In genomic region chr3:27155051-27155855, GRCm38 (mm10) we compare ENCODE assay signal across 9 mouse cellular contexts. TPM values are rescaled to one million over a fixed set of nuclear protein-coding genes. Genes with fewer than 3 reads are reported as not detected.
DNase-seq lines count a peak whose midpoint lies in the region; ATAC-seq and TF ChIP-seq lines count a peak whose summit lies in the region.
"Had no signal": no experiment of that assay in that cellular context is flagged by ENCODE, and none has a peak within 500 bp of the region (broad histone marks: within the 10 kb centered on the region; RNA-seq: fewer than 3 reads in every experiment).

No protein-coding gene starts in this region.

- no peak overlapping the region for H3K27ac ChIP-seq in midbrain, embryonic 16.5 days (ENCODE audit: low read length)

- H3K36me3 ChIP-seq in midbrain, embryonic 16.5 days (ENCODE audit: control insufficient read depth, insufficient read depth, low read length): no peaks in the 10 kb centered on the region

- TF ChIP-seq CTCF in lung, adult 2 months (IDR thresholded peaks at IDR 0.05; ENCODE audit: insufficient read depth, low read length): no peak

- H3K9ac ChIP-seq in midbrain, embryonic 16.5 days (ENCODE audit: low read depth, low read length): no peak overlapping the region

- DNase-seq in heart, adult 18-20 months: peak; percentile 11
- DNase-seq in heart, postnatal 25 days (ENCODE audit: low spot score): no peak
- DNase-seq in embryo, embryonic 10.5 days (ENCODE audit: low spot score): peak; percentile 71
- DNase-seq in kidney, adult 18-20 months: peak; percentile 67
- DNase-seq in lung, adult 2 months: peak; percentile 64
- DNase-seq in spleen, postnatal 14 days (ENCODE audit: low spot score in 2 of 2): no peak
- DNase-seq in adrenal gland, adult 18-20 months (ENCODE audit: low spot score in 2 of 2): no peak

- ATAC-seq in midbrain, embryonic 16.5 days: no peak

- peaks cover 2% of the 10 kb centered on the region; the same call in 1 of the 2 replicates for H3K4me1 ChIP-seq in lung, adult 2 months (ENCODE audit: control insufficient read depth, insufficient read depth, low read length)
- peaks cover 11% of the 10 kb centered on the region for H3K4me1 ChIP-seq in midbrain, embryonic 16.5 days (ENCODE audit: control insufficient read depth, insufficient read depth, low read length)

- no peak for TF ChIP-seq POLR2A in lung, adult 2 months (IDR thresholded peaks at IDR 0.05; ENCODE audit: borderline replicate concordance, extremely low read depth, low read depth, low read length)

- intact Hi-C loops in heart, postnatal 25 days (cut with DNase I): loop anchor here (2.0 kb wide), 1 partner anchor 26 kb away; no protein-coding TSS in a partner anchor

- no peak overlapping the region for H3K4me2 ChIP-seq in midbrain, embryonic 16.5 days (ENCODE audit: low read length)

- 36% methylated on average over 6 of the region's 6 CpGs for whole genome bisulfite sequencing in lung, adult 2 months
- 15% methylated on average over 6 of the region's 6 CpGs for WGBS in midbrain, embryonic 16.5 days

- no peak overlapping the region for H3K4me3 ChIP-seq in lung, adult 2 months (replicated peaks; ENCODE audit: extremely low read depth, low read depth, low read length)
- no peak overlapping the region for H3K4me3 ChIP-seq in midbrain, embryonic 16.5 days (ENCODE audit: low read depth, low read length)

- no peaks in the 10 kb centered on the region for H3K9me3 ChIP-seq in midbrain, embryonic 16.5 days (replicated peaks; ENCODE audit: control insufficient read depth, low read length, poor library complexity, severe bottlenecking)
- H3K9me3 ChIP-seq: limb, embryonic 13.5 days had no signal

- no peaks in the 10 kb centered on the region for H3K27me3 ChIP-seq in midbrain, embryonic 16.5 days (ENCODE audit: control insufficient read depth, insufficient read depth, low read depth, low read length)
- H3K27me3 ChIP-seq: limb, embryonic 13.5 days had no signal

RNA-seq across cellular contexts. Expression of gene Ect2, which starts 1.6 kb away (rescaled TPM):
- under 1 TPM; 0.59 to 0.65 TPM for total RNA-seq in heart, adult 18-20 months (2021)
- total RNA-seq in heart, postnatal 25 days (2021): 1 to 10 TPM in 1 of 2 experiments, under 1 TPM in 1; 0.60 to 1.1 TPM
- polyA plus RNA-seq in lung, adult 2 months (2012; rRNA removed): 0.24 and 0.86 TPM in 2 replicates
- polyA plus RNA-seq in midbrain, embryonic 16.5 days (2015; fragmentation: Nextera tagmentation; extraction: Ambion mirVana): 5.8 and 9.4 TPM in 2 replicates
- total RNA-seq in adrenal gland, adult 18-20 months (2021): 1 to 10 TPM; 1.7 to 2.5 TPM

RNA-seq across cellular contexts. Expression of gene Nceh1, which starts 27.5 kb away (rescaled TPM):
- total RNA-seq in heart, adult 18-20 months (2021): 100 to 1,000 TPM; 227 to 231 TPM
- 100 to 1,000 TPM; 172 to 189 TPM for total RNA-seq in heart, postnatal 25 days (2021)
- 92.6 and 112 TPM in 2 replicates for polyA plus RNA-seq in lung, adult 2 months (2012; rRNA removed)
- polyA plus RNA-seq in midbrain, embryonic 16.5 days (2015; fragmentation: Nextera tagmentation; extraction: Ambion mirVana): 16.1 and 18.2 TPM in 2 replicates
- 100 to 1,000 TPM in 1 of 2 experiments, 10 to 100 TPM in 1; 58.0 to 207 TPM for total RNA-seq in adrenal gland, adult 18-20 months (2021)

Comparison
In these comparisons a context has a peak if more than half of its experiments do, and no peak if none do; other contexts are left out.
1. DNase-seq: peak in heart, adult 18-20 months (2 of 2), embryo, embryonic 10.5 days (single experiment), kidney, adult 18-20 months (single experiment) and lung, adult 2 months (single experiment); none in heart, postnatal 25 days (single experiment), spleen, postnatal 14 days (0 of 2) and adrenal gland, adult 18-20 months (0 of 2).